Mouse (Mus musculus) ES-E14 (cell line): ENCODE measurements around the gene Cyp2b10. TPM values are rescaled to one million over a fixed set of nuclear protein-coding genes. Genes with fewer than 3 reads are reported as not detected.

Experiments
- DNase-seq: peaks from one replicate; pipeline ENCODE4 v3.0.0-alpha.2; 2013; ENCODE audit warnings: low read depth, low spot score
- H3K27ac ChIP-seq: 2 replicates; pipeline ENCODE4 v1.5.1; 2012; ENCODE audit warnings: low read depth, mild to moderate bottlenecking, low read length, moderate library complexity, mixed read lengths; ENCODE audit not compliant: poor library complexity, insufficient read depth, severe bottlenecking
- H3K36me3 ChIP-seq: 2 replicates; pipeline ENCODE4 v1.6.1; 2012; ENCODE audit warnings: mild to moderate bottlenecking, low read length, moderate library complexity, mixed read lengths; ENCODE audit not compliant: control insufficient read depth, poor library complexity, insufficient read depth, severe bottlenecking
- H3K4me1 ChIP-seq, 2 experiments: fragments of 150-350 bp in 1 of 2; sonication (generic) in 1 of 2; 2 replicates each; pipeline ENCODE4 v1.6.1; 2012; ENCODE audit warnings: low read length in 2 of 2, mild to moderate bottlenecking in 1 of 2, mixed read lengths in 1 of 2; ENCODE audit not compliant: control insufficient read depth in 2 of 2, insufficient read depth in 2 of 2, poor library complexity in 1 of 2
- H3K4me3 ChIP-seq, 2 experiments: fragments of 150-350 bp in 1 of 2; sonication (generic) in 1 of 2; 2 replicates each; pipeline ENCODE4 v1.5.1; 2012; ENCODE audit warnings: low read length in 2 of 2, low read depth in 1 of 2, mild to moderate bottlenecking in 1 of 2, mixed read lengths in 1 of 2; ENCODE audit not compliant: insufficient read depth in 1 of 2, poor library complexity in 1 of 2, severe bottlenecking in 1 of 2
- H3K9ac ChIP-seq: 2 replicates; pipeline ENCODE4 v1.6.1; 2012; ENCODE audit warnings: low read depth, mild to moderate bottlenecking, low read length, mixed read lengths; ENCODE audit not compliant: poor library complexity, insufficient read depth, severe bottlenecking
- H3K9me3 ChIP-seq: fragments of 150-350 bp; sonication (generic); 2 replicates; pipeline ENCODE4 v1.6.1; 2012; ENCODE audit warnings: low read depth, mild to moderate bottlenecking, low read length; ENCODE audit not compliant: control insufficient read depth, insufficient read depth
- CHD2 ChIP-seq: IDR thresholded peaks from 2 replicates; pipeline ENCODE4 v1.6.1; 2014; ENCODE audit warnings: mild to moderate bottlenecking, low read depth, low read length, inconsistent platforms
- HCFC1 ChIP-seq: IDR thresholded peaks from 2 replicates; pipeline ENCODE4 v1.6.1; 2012; ENCODE audit warnings: low read length, inconsistent platforms, borderline replicate concordance; ENCODE audit not compliant: insufficient read depth
- MAFK ChIP-seq: IDR thresholded peaks from 2 replicates; pipeline ENCODE4 v1.6.1; 2014; ENCODE audit warnings: mild to moderate bottlenecking, low read depth, low read length, inconsistent platforms; ENCODE audit not compliant: insufficient read depth
- ZC3H11A ChIP-seq: IDR thresholded peaks from 2 replicates; pipeline ENCODE4 v1.6.1; 2012; ENCODE audit warnings: low read depth, mild to moderate bottlenecking, inconsistent platforms, low read length, borderline replicate concordance
- ZNF384 ChIP-seq: IDR thresholded peaks from 2 replicates; pipeline ENCODE4 v1.6.1; 2012; ENCODE audit warnings: low read depth, low read length, inconsistent platforms
- in situ Hi-C, 2 experiments: fragments of 600-800 bp; cut with MboI; formaldehyde crosslinking; loops; one replicate each; pipeline ENCODE4 v1.15.1; 2025; ENCODE audit warnings: low sequenced_read_pairs in 2 of 2, inconsistent platforms in 1 of 2; ENCODE audit not compliant: unreplicated experiment in 2 of 2
- total RNA-seq: library from RNA; depleted of rRNA; stranded (reverse); fragments of 300-350 nt; gene quantifications from 2 replicates; pipeline ENCODE4 v1.2.3, GENCODE M21; 2012

The Cyp2b10 gene
- total RNA-seq, 1 experiment = not detected

- no peak overlapping the region for H3K27ac ChIP-seq
- in situ Hi-C loops = no loop called here
- H3K36me3 ChIP-seq = no peaks in the 10 kb centered on the region
- TF ChIP-seq HCFC1 = no peak
- no peak for TF ChIP-seq CHD2
- TF ChIP-seq MAFK = no peak
- TF ChIP-seq ZC3H11A = no peak
- no peak for TF ChIP-seq ZNF384
- no peak overlapping the region for H3K4me3 ChIP-seq
- H3K9me3 ChIP-seq = no peaks in the 10 kb centered on the region
- H3K4me1 ChIP-seq = no peaks in the 10 kb centered on the region
- no peak overlapping the region for H3K9ac ChIP-seq
- DNase-seq = no peak
Measured at GRCm38 (mm10) chr7:25887758-25888157, 9.7 kb upstream of the Cyp2b10 start.

- Histone ChIP-seq H3K36me3 (no peaks in the 10 kb centered on the region), H3K9ac (no peak overlapping the region), H3K27ac (no peak overlapping the region), H3K9me3 (no peaks in the 10 kb centered on the region), H3K4me3 (no peak overlapping the region), H3K4me1 (no peaks in the 10 kb centered on the region)
- in situ Hi-C loops = no loop called here
- no peak for DNase-seq
- TF ChIP-seq HCFC1 (no peak), MAFK (no peak), CHD2 (no peak), ZNF384 (no peak), ZC3H11A (no peak)
Measured at GRCm38 (mm10) chr7:25893159-25893558, 4.3 kb upstream of the Cyp2b10 start.

GRCm38 (mm10) chr7:25895162-25895561 lies 2.3 kb upstream of the Cyp2b10 start:
- H3K9ac ChIP-seq = no peak overlapping the region
- H3K4me1 ChIP-seq = no peaks in the 10 kb centered on the region
- H3K9me3 ChIP-seq = no peaks in the 10 kb centered on the region
- DNase-seq = no peak
- no peak overlapping the region for H3K4me3 ChIP-seq
- no peak for TF ChIP-seq HCFC1
- TF ChIP-seq ZNF384 = no peak
- no peak for TF ChIP-seq ZC3H11A
- H3K27ac ChIP-seq = no peak overlapping the region
- H3K36me3 ChIP-seq = no peaks in the 10 kb centered on the region
- in situ Hi-C loops = loop anchor here in 1 of 2 experiments (5.0 kb wide), 1 partner anchor 43 kb away; no protein-coding TSS in a partner anchor

GRCm38 (mm10) chr7:25898064-25898463 lies 644 bp downstream of the Cyp2b10 start:
- no peak overlapping the region for H3K4me3 ChIP-seq
- in situ Hi-C loops = loop anchor here in 1 of 2 experiments (5.0 kb wide), 1 partner anchor 46 kb away; no protein-coding TSS in a partner anchor
- no peak overlapping the region for H3K9ac ChIP-seq
- no peak overlapping the region for H3K27ac ChIP-seq
- no peak for DNase-seq
- no peaks in the 10 kb centered on the region for H3K9me3 ChIP-seq
- H3K36me3 ChIP-seq = no peaks in the 10 kb centered on the region
- TF ChIP-seq CHD2 = no peak
- TF ChIP-seq HCFC1 = no peak
- TF ChIP-seq ZC3H11A = no peak
- TF ChIP-seq MAFK = no peak
- H3K4me1 ChIP-seq = no peaks in the 10 kb centered on the region
